Mouse (Mus musculus): Measurements from ENCODE around the gene Mbd6. TPM values are rescaled to one million over a fixed set of nuclear protein-coding genes. Genes with fewer than 3 reads are reported as not detected.

The Mbd6 gene
- polyA plus RNA-seq, 1 experiment from 2014 or later: 10.7 TPM

GRCm38 (mm10) chr10:127287271-127287935 lies 1.4 kb downstream of the Mbd6 start:
- ATAC-seq (replicated peaks; ENCODE audit: low FRiP score, low read depth) (no peak), DNase-seq (ENCODE audit: low spot score) (no peak)
- H3K9ac ChIP-seq (ENCODE audit: low read depth, low read length): peak overlapping the region; percentile 76
- peaks cover 28% of the 10 kb centered on the region for H3K4me1 ChIP-seq (replicated peaks; ENCODE audit: insufficient read depth, low read length)
- H3K4me2 ChIP-seq (ENCODE audit: low read length): peak overlapping the region; percentile 90
- H3K27me3 ChIP-seq (ENCODE audit: insufficient read depth, low read length): no peaks in the 10 kb centered on the region
- peak overlapping the region; percentile 99 for H3K27ac ChIP-seq
- no peaks in the 10 kb centered on the region for H3K9me3 ChIP-seq (replicated peaks; ENCODE audit: low read length)
- H3K4me3 ChIP-seq (replicated peaks; ENCODE audit: low read depth, low read length): peak overlapping the region; percentile 71
- H3K36me3 ChIP-seq (ENCODE audit: insufficient read depth, low read length): peaks cover 31% of the 10 kb centered on the region
- WGBS: 59% methylated on average over 15 of the region's 15 CpGs
- no peak for TF ChIP-seq CTCF (IDR thresholded peaks at IDR 0.05; ENCODE audit: low read depth)

- Histone ChIP-seq H3K4me1 (replicated peaks; ENCODE audit: insufficient read depth, low read length) (peaks cover 21% of the 10 kb centered on the region), H3K4me3 (replicated peaks; ENCODE audit: low read depth, low read length) (no peak overlapping the region), H3K9ac (ENCODE audit: low read depth, low read length) (no peak overlapping the region), H3K36me3 (ENCODE audit: insufficient read depth, low read length) (peaks cover 38% of the 10 kb centered on the region), H3K4me2 (ENCODE audit: low read length) (peak overlapping the region; percentile 90; the same call in 1 of the 2 replicates), H3K27me3 (ENCODE audit: insufficient read depth, low read length) (no peaks in the 10 kb centered on the region), H3K9me3 (replicated peaks; ENCODE audit: low read length) (no peaks in the 10 kb centered on the region), H3K27ac (no peak overlapping the region)
- DNase-seq (ENCODE audit: low spot score) (no peak), ATAC-seq (replicated peaks; ENCODE audit: low FRiP score, low read depth) (no peak)
- no peak for TF ChIP-seq CTCF (IDR thresholded peaks at IDR 0.05; ENCODE audit: low read depth)
- 48% methylated on average over 7 of the region's 7 CpGs for WGBS
Observed at GRCm38 (mm10) chr10:127286730-127287129, 2.1 kb downstream of the Mbd6 start.

GRCm38 (mm10) chr10:127286194-127286593 lies 2.6 kb downstream of the Mbd6 start:
- Histone ChIP-seq H3K4me1 (replicated peaks; ENCODE audit: insufficient read depth, low read length) (peaks cover 21% of the 10 kb centered on the region), H3K27me3 (ENCODE audit: insufficient read depth, low read length) (no peaks in the 10 kb centered on the region), H3K4me2 (ENCODE audit: low read length) (peak overlapping the region; percentile 18; the same call in 1 of the 2 replicates), H3K4me3 (replicated peaks; ENCODE audit: low read depth, low read length) (no peak overlapping the region), H3K36me3 (ENCODE audit: insufficient read depth, low read length) (peaks cover 41% of the 10 kb centered on the region), H3K9me3 (replicated peaks; ENCODE audit: low read length) (no peaks in the 10 kb centered on the region), H3K9ac (ENCODE audit: low read depth, low read length) (no peak overlapping the region), H3K27ac (no peak overlapping the region)
- ATAC-seq (replicated peaks; ENCODE audit: low FRiP score, low read depth): no peak
- TF ChIP-seq CTCF (IDR thresholded peaks at IDR 0.05; ENCODE audit: low read depth): no peak
- DNase-seq (ENCODE audit: low spot score): no peak
- 61% methylated on average over 7 of the region's 7 CpGs for WGBS

- Histone ChIP-seq H3K9me3 (replicated peaks; ENCODE audit: low read length) (no peaks in the 10 kb centered on the region), H3K36me3 (ENCODE audit: insufficient read depth, low read length) (peaks cover 45% of the 10 kb centered on the region), H3K27ac (no peak overlapping the region), H3K4me2 (ENCODE audit: low read length) (no peak overlapping the region), H3K4me1 (replicated peaks; ENCODE audit: insufficient read depth, low read length) (peaks cover 21% of the 10 kb centered on the region), H3K27me3 (ENCODE audit: insufficient read depth, low read length) (no peaks in the 10 kb centered on the region), H3K9ac (ENCODE audit: low read depth, low read length) (no peak overlapping the region), H3K4me3 (replicated peaks; ENCODE audit: low read depth, low read length) (no peak overlapping the region)
- DNase-seq (ENCODE audit: low spot score): no peak
- no peak for ATAC-seq (replicated peaks; ENCODE audit: low FRiP score, low read depth)
- 72% methylated on average over 13 of the region's 13 CpGs for WGBS
- no peak for TF ChIP-seq CTCF (IDR thresholded peaks at IDR 0.05; ENCODE audit: low read depth)
Observed at GRCm38 (mm10) chr10:127285644-127286043, 3.2 kb downstream of the Mbd6 start.

GRCm38 (mm10) chr10:127284724-127285500 lies 3.9 kb downstream of the Mbd6 start:
- Histone ChIP-seq H3K4me1 (replicated peaks; ENCODE audit: insufficient read depth, low read length) (peaks cover 20% of the 10 kb centered on the region), H3K27ac (no peak overlapping the region), H3K27me3 (ENCODE audit: insufficient read depth, low read length) (no peaks in the 10 kb centered on the region), H3K4me3 (replicated peaks; ENCODE audit: low read depth, low read length) (no peak overlapping the region), H3K9ac (ENCODE audit: low read depth, low read length) (no peak overlapping the region), H3K9me3 (replicated peaks; ENCODE audit: low read length) (no peaks in the 10 kb centered on the region), H3K36me3 (ENCODE audit: insufficient read depth, low read length) (peaks cover 45% of the 10 kb centered on the region), H3K4me2 (ENCODE audit: low read length) (no peak overlapping the region)
- 76% methylated on average over 10 of the region's 11 CpGs for WGBS
- DNase-seq (ENCODE audit: low spot score): no peak
- ATAC-seq (replicated peaks; ENCODE audit: low FRiP score, low read depth): no peak
- TF ChIP-seq CTCF (IDR thresholded peaks at IDR 0.05; ENCODE audit: low read depth): no peak

GRCm38 (mm10) chr10:127284105-127284622 lies 4.7 kb downstream of the Mbd6 start:
- Histone ChIP-seq H3K9ac (ENCODE audit: low read depth, low read length) (0 out of 2 replicates have a peak overlapping the region, but pooled peaks have one; percentile 23), H3K36me3 (ENCODE audit: insufficient read depth, low read length) (peaks cover 49% of the 10 kb centered on the region), H3K4me3 (replicated peaks; ENCODE audit: low read depth, low read length) (no peak overlapping the region), H3K4me2 (ENCODE audit: low read length) (no peak overlapping the region), H3K9me3 (replicated peaks; ENCODE audit: low read length) (no peaks in the 10 kb centered on the region), H3K27ac (no peak overlapping the region), H3K4me1 (replicated peaks; ENCODE audit: insufficient read depth, low read length) (peaks cover 17% of the 10 kb centered on the region), H3K27me3 (ENCODE audit: insufficient read depth, low read length) (no peaks in the 10 kb centered on the region)
- no peak for TF ChIP-seq CTCF (IDR thresholded peaks at IDR 0.05; ENCODE audit: low read depth)
- WGBS: 91% methylated on average over 7 of the region's 7 CpGs
- no peak for ATAC-seq (replicated peaks; ENCODE audit: low FRiP score, low read depth)
- DNase-seq (ENCODE audit: low spot score): no peak
